ENCODE assay signal across 18 mouse cellular contexts in genomic region chr5:113603471-113603870, GRCm38 (mm10).
"Had no signal": no experiment of that assay in that cellular context is flagged by ENCODE, and none has a peak within 500 bp of the region (broad histone marks: within the 10 kb centered on the region; RNA-seq: fewer than 3 reads in every experiment).

No protein-coding gene starts in this region.

- H3K4me2 ChIP-seq: lung, embryonic 15.5 days; midbrain, embryonic 12.5 days; neural tube, embryonic 12.5 days; stomach, embryonic 15.5 days had no signal

- H3K27ac ChIP-seq: lung, embryonic 15.5 days; macrophage; midbrain, embryonic 12.5 days; neural tube, embryonic 12.5 days; stomach, embryonic 15.5 days; stomach, postnatal 0 days had no signal

- H3K4me3 ChIP-seq: lung, embryonic 15.5 days; megakaryocyte, embryonic 14.5 days; midbrain, embryonic 12.5 days; neural tube, embryonic 12.5 days; stomach, embryonic 15.5 days had no signal

- H3K36me3 ChIP-seq: lung, embryonic 15.5 days; midbrain, embryonic 12.5 days; neural tube, embryonic 12.5 days; stomach, embryonic 15.5 days had no signal

- ATAC-seq: liver, postnatal 0 days; lung, postnatal 0 days; midbrain, embryonic 16.5 days had no signal

- DNase-seq: liver, postnatal 0 days; lung, adult 2 months; lung, postnatal 14 days; lung, postnatal 36 days; midbrain, embryonic 14.5 days; right cerebral cortex, postnatal 14 days; thymus, adult 2 months; thymus, postnatal 25 days; thymus, postnatal 4 days had no signal

- H3K9me3 ChIP-seq: lung, embryonic 15.5 days; midbrain, embryonic 12.5 days; neural tube, embryonic 12.5 days; stomach, embryonic 15.5 days had no signal

- H3K9ac ChIP-seq: liver, postnatal 0 days; lung, embryonic 15.5 days; midbrain, embryonic 12.5 days; neural tube, embryonic 12.5 days; stomach, embryonic 15.5 days had no signal

- H3K27me3 ChIP-seq: lung, embryonic 15.5 days; midbrain, embryonic 12.5 days; neural tube, embryonic 12.5 days; stomach, embryonic 15.5 days had no signal
